Mouse (Mus musculus) megakaryocyte-erythroid progenitor cell, adult 5-6 weeks (primary cell): ENCODE results near the gene Mgrn1. TPM values are rescaled to one million over a fixed set of nuclear protein-coding genes. Genes with fewer than 3 reads are reported as not detected.

Experiments
- ATAC-seq: replicated peaks from 2 replicates; pipeline ENCODE4 v1.8.0; 2016; ENCODE audit warnings: mild to moderate bottlenecking, inconsistent platforms; ENCODE audit not compliant: severe bottlenecking, poor library complexity, low FRiP score, low TSS enrichment
- total RNA-seq, 2 experiments: library from RNA; stranded (forward) in 1 of 2; stranded (reverse) in 1 of 2; fragments of 200-1000, 215-1000 nt in 1 of 2; fragments of >200 nt in 1 of 2; fragmentation: Nextera tagmentation in 1 of 2; gene quantifications; 2 replicates each; pipeline ENCODE4 v1.2.3; 2014 to 2017

Mgrn1 gene
- total RNA-seq, 2 experiments from 2014 or later: 13.3 to 16.0 TPM

DNA sequence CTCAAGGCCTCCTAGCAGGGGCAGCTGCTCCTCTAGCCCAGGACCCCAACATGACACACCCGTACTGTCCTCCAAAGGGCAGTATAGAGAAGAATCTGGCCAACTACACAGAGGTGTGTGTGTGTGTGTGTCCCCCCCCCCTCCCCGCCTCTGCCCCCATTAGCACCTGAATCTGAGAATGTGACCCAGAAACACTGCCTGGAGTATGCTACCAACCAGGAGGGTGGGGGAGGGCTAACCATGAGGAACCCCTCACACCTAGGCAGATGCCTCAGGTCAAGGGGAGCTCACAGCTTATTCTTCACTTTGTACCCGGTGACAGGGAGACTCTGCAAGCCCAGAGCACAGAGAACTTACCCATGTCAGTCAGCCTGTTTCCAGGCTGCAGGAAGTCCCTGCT, 8.3 kb upstream of the Mgrn1 start:
- no peak for ATAC-seq

GRCm38 (mm10) chr16:4878192-4878885, 7.7 kb upstream of the Mgrn1 start:
- peak; percentile 31 for ATAC-seq

GRCm38 (mm10) chr16:4879101-4879707, 6.8 kb upstream of the Mgrn1 start:
- ATAC-seq: peak; percentile 26; the same call in 1 of the 2 replicates

DNA sequence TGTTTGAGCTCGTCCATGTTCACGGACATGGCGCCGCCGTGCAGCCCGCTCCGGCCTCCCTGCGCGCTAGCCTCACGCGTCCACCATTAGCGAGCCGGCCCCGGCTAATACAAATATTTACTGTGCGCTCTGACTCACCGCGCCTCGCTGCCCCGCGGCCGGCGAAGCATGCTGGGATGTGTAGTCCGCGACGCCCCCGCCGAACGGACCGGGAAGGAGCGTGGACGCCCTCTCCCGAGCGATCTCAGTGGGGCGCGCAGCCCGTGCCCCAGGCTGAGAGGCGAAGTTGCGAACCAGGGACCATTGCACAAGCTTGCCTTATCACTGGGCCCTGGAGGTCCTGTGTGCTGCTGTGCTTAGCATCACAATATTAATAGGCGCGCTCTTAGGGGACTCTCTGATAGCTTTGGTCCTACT, 6.3 kb upstream of the Mgrn1 start:
- peak; percentile 49 for ATAC-seq

GRCm38 (mm10) chr16:4880136-4880825, 5.8 kb upstream of the Mgrn1 start, which contains the start of gene Ubald1:
TSS of gene Ubald1 (minus strand) at chr16:4880315.
- ATAC-seq: peak; percentile 67

GRCm38 (mm10) chr16:4881400-4882351, 4.4 kb upstream of the Mgrn1 start:
- no peak for ATAC-seq

- ATAC-seq: no peak
Observed at GRCm38 (mm10) chr16:4884930-4885329, 1.1 kb upstream of the Mgrn1 start.

DNA sequence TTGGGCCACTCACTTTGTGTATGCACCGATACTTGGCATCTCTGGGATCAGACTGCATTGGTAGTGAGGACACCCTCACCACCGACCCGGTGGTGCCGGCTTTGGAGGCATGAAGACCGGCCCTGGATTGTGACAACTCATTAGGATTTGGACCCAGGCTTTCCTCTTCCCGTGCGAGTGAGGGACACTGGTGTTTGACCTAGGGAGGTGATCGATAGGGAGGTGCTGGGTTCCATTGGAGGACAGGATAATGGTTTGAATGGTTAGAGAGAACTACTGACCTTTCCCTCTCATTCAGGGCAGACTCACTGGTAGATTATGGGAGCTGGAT, 606 bp downstream of the Mgrn1 start:
- ATAC-seq: no peak; the same call in 1 of the 2 replicates

DNA sequence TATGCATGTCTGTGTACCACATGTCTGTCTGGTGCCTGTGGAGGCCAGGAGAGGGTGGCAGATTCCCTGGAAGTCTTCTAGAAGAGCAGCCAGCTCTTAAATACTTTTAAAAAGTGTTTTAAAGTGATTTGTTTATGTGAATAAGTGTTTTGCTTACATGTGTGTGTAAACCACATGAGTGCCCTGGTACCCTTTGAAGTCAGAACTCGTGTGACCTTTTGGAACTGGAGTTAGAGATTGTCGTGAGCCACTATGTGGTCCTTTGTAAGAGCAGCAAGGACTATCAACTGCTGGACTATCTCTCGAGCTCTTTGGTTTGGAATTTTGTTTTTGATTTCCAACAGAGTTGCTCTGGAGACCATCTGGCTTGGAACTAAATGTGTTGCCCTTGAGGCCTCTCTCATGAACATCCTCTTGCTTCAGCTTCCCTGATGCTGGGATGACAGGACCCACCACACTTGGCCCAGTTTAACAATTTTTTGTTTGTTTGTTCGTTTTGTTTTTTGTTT, 4.2 kb downstream of the Mgrn1 start:
- ATAC-seq: no peak

DNA sequence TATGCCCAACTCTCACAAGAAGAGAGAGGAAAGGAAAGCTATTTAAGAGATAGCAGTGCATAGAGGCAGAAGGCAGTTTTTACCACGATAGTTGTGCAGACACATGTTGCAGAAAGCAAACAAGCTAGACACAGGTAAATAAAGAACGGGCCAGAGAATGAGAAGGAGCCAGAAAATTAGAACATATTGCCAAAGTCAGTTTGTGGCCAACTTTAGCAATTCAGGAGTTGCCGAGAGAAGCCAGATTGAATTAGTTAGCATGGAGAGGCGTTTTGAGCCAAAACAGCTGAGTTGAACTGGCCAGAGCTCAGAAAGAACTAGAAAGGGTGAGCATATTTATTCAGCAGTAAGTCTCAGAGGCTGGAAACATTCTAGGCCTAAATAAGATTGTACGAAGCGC, 6.1 kb downstream of the Mgrn1 start:
- ATAC-seq: no peak

DNA sequence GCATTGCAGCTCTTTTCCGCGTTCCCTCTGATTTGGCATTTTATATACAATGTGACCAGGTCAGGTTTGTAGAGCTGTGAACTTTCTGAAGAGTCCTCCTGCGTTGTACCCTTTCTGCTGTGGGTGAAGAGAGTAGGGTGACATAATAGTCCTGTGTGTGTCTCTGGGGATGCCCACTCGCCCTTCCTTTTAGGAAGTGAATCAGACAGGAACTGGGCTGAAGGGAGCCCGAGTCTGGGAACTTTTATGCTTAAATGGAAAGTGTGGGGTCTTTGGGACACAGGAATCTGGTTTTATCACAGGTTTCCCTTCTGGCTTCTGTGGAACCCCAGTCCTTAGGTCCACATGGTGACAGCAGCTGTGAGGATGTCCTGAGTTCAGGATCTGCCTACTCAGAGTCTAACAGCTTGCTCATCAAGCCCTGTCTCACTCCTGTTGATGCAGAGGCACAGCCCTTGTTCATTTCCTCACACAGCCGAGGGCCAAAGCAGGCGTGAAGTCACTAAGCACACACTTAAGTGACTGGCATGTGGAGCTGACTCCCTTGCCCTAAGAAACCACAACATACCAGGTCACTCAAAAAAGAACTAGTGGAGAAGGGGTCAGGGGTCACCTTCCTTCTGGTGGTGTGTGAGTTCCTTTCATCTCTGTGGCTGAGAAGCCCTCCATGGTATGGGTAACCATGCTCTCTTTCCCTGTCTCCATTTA, 8.3 kb downstream of the Mgrn1 start:
- ATAC-seq: no peak

GRCm38 (mm10) chr16:4896249-4897027, 10.4 kb downstream of the Mgrn1 start:
- peak; percentile 89 for ATAC-seq

- no peak; the same call in 1 of the 2 replicates for ATAC-seq
Observed at GRCm38 (mm10) chr16:4897146-4897730, 11.2 kb downstream of the Mgrn1 start.

DNA sequence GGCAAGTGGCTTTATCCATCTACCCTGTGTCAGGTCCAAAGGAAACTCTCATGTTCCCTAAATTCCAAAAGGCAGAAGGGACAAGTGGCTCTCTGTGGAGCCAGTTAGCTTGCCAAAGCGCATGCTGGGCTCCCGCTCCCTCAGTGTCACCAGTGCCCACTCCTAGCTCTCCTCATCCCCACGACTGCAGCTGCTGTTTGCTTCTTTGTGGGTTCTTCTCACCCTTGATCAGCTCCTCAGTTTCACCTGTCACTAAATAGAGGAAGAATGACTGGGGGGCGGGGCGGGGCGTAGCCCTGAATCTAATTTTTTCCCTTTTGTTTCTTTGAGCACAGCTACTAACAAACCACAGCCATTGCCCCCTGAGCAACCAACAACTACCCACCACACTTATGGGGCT, 12.8 kb downstream of the Mgrn1 start:
- no peak for ATAC-seq

GRCm38 (mm10) chr16:4899711-4900110, 13.7 kb downstream of the Mgrn1 start:
- ATAC-seq: no peak

DNA sequence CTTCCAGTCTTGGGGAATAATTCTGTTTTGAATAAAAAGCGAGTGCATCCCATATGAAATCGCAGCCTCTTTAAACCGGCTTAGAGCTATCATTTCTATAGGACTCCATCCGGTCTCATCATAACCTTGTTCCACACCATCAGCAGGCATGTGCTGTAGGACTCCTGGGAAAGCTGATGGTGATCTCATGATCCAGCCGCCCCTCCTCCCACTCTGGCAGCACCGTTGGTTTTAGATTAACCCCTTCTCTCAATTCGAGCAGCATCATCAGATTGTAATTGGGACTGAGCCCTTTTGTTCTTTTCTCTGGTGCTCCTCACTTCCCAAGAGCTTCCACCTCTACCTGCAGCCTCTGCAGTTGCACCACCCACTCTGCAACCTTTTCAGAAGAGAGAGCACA, 15.1 kb downstream of the Mgrn1 start:
- ATAC-seq: no peak

DNA sequence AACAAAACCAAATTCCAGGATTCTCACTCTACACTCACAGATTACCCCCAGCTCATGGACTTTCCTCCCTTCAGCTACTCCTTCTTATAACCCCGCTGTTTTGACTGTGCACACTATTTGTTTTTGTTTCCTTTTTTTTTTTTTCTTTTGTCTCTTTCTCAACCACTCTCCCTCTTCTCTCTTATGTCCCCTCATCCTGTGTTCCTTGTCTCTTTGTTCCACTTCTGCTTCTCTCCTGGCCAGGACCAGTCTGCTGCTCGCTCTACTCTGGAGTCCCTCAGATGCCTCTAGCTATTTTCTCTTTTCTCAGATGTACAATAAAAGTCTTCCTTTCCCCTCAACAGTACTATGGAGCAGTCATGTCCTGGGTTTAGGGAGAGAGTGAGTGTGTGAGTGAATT, 16.3 kb downstream of the Mgrn1 start:
- ATAC-seq: no peak
